Mouse (Mus musculus) kidney, postnatal 10 days (tissue): ENCODE data around the gene Slc4a4.

Source experiments
- DNase-seq: peaks from one replicate; pipeline ENCODE4 v3.0.0; 2021; ENCODE audit warnings: mixed read lengths

The Slc4a4 gene

DNA sequence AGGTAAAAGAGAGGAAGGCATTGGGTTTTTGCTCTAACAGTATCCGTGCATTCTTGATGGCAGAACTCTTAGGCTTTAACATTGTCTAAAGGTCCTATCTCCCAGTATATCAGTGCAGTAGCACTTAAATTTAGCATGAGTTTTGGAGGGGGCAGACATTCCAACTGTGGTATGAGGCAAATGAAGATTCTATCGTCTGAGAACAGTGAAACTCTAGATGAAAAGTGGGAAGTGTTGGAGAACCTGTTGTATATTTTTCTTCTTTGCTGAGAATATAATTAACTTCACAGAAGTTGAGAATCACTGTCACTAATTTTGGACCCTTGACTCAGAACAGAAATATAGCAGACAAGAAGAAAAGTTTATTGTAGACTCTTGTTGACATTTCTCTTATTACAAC lies 128.2 kb downstream of the Slc4a4 start:
- DNase-seq, result no peak

DNA sequence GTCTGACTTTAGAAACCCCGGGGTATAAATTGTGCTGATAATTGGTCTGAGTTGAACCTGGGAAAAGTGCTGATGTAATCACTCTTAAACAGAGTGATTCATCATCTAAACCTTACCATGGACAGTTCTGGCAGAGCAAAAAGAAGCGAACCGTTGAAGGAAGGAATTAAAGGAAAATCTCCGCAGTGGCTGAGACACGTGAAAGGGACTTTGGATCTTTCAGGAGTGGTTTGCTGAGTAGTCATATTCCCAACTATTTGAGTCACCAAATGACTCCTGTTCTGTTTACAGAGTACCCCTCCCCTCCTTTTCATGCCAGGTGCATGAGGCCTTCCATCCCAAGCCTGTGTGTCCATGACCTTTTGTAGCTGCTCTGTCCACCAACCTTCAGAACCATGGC lies 129.3 kb downstream of the Slc4a4 start:
- DNase-seq, result no peak

DNA sequence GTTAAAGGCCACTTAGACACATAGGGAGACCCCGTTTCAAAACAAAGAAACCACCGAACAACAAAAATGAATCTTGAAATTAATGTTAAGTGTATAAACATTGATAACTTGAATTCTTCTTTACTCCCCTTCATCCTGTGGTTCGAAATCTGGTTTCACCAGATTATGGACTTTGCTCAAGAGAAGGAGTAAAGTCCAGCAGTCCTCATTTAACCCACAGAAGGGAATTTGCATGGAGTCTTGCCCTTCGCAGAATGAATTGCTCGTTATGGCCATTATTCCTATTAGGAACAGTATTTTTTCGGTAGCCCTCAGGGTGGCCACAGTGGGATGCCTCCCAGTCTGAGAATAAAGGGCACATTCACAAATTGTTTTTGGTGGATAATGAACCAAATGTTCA lies 131.9 kb downstream of the Slc4a4 start:
- DNase-seq, result no peak

DNA sequence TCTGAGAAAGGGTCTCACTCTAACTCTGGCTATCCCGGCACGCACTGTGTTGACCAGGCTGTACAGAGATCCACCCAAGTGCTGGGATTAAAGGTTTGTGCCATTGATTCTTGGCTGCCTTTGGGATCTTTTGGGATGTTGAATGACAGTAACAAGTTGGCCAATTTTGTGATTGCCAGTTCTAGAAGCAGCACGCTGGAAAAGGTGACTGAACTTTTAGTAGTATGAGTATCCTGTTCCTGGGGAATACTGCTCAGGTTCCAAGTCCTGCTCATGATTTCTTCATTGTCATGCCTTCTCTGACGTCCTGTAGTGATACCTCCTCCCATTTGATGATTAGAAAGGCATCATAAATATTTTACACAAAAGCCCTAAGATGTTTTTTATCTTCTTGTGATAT lies 137.8 kb downstream of the Slc4a4 start:
- no peak for DNase-seq

DNA sequence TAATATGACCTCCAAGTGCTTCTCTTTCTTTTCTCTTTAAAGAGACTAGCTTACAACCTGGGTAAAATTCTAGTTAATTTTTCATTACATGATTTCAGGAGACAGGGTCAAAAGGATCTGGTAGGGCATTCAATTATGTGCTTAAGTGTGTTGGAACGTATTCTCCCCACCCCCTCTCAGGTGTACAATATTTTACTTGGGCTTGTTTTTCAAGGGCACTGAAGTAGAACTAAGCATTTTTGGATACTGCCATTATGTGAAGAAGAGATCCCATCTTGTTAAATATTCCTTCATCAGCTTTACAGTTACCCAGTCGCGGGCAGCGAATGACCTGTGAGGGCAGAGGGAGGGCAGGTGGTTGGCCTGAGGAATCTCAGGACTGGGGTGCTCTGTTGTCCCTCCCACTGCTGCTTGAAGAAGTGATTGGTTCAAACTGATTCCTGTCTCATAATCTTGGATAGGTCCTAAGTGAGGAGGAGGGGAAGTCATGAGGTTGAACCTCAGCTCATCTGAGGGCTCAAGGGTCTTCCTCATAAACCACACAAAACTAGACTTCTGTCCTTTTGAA lies 141.0 kb downstream of the Slc4a4 start:
- peak; percentile 69 for DNase-seq

DNA sequence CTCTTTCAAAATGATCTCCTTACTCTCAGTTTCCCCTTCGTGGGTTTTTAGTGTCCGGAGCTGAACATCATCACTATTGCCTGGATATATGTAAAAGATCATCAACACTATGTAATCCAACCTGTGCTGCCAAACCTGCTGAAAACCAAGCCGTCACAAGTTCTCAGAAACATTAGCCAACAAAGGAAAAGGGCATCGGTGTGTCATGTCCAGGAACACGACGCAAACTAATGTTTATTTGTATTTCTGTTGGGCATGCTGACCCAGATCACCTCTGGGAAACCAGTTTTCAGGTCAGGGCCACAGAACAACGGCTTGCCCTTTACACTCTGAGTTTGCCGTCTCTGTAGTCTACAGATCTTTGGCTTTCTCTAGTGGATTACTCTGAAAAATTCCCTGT lies 146.0 kb downstream of the Slc4a4 start:
- DNase-seq, result no peak

DNA sequence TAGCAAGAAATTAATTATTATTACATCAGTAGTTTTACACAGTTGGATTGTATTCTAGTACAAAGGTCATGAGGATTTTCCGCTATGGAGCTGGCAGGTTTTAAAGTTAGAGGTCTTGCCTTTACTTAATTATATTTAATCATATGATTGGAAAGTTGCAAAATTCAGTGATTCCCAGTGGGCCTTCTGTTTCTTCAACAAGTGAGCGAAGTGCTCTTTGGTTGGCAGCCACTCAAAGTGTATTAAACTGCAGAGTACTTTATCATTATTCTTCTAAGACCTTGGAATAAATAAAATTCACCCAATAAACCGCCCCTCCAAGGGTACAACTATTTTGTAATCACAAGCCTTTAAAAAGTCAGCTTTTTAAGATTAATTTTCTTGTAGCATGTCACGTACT lies 146.6 kb downstream of the Slc4a4 start:
- DNase-seq, result no peak

DNA sequence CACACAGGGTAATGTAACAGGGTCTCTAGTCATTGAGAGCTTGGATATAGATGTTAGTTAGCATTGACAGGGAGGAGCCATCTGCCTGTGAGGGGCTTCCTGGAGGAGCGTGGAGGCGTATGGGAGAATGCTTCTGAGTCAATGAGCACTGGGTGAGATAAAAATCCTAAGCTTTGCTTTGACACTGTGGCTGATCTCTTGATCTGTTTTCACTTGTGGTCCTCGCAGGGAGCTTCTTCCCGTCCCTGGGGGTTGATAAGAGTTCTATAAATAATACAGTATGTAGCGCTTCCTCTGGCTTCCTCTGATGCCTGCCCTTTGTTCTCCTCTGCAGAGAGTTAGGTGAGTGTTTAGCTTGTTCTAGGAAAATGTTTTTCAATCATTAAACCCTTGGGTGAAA lies 149.5 kb downstream of the Slc4a4 start:
- DNase-seq, result no peak

DNA sequence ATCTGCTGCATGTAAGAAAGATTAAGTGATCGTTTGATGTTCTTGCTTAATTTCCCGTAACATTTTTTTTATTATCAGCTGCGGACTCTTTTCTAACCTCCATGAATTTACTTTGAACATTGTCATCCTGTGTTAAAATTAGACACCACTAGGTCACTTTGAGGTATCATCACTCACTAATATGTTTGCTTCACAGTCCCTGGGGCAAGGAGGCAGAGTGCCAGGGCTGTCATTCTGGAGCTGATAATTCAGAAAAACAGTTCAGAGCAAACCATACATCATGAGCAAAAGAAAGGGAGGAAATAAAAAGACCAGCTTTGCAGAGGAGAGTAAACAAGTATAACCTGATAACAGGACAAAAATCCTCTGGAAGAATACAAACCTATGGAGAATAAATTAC lies 154.2 kb downstream of the Slc4a4 start:
- peak; percentile 49 for DNase-seq

DNA sequence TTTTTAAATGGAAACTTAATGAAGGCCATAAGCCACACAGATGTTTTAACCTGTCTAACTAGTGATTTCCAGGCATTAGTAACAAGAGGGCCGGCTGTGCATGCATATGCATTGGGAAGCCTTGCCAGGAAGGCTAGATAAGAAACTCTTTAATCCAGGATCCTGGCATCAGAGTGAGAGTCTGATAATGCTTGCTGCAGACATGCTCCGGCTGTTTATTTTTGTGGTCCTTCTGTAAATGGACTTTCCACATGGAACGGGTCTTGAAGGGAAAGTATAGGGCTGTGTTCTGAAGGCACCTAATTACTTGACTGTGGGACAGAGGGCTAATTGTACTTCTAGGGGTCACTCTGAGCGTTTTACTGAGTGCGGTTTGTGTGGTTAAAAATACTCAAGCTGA lies 157.2 kb downstream of the Slc4a4 start:
- no peak for DNase-seq

DNA sequence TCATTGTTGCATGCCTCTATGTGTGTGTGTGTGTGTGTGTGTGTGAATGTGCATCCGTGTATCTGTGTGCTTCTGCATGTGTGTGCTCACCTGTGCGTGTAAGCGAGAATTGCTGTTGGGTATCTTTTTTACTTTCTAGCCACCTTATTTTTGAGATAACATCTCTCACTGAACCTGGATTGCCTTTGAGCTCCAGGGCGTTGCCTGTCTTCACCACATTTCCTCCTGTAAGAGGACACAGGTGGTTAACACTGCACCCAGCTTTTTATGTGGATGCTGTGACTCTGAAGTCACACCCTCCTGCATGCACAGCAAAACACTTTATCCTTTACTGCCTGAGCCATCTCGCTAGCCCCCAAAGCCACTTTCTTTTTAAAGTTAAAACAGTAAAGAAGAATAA lies 158.2 kb downstream of the Slc4a4 start:
- no peak for DNase-seq

DNA sequence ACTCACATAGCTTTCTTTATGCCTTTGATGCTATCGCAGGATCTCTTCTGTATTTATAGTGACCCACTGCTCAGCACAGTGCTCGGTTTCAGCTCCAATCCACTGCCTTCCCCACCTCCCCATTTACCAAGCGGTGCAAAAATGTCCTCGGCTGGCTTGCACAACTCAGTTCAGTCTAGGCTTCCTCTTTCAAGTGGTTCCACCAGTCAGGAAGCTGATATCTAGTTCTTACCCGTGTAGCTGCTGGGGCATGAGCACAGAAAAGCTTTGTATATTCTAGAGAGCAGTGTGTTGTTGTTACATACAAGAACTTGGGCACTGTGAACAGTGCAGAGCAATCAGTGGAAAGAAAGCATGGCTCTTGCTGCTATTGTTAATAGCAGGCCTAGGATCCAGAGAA lies 165.0 kb downstream of the Slc4a4 start:
- no peak for DNase-seq

DNA sequence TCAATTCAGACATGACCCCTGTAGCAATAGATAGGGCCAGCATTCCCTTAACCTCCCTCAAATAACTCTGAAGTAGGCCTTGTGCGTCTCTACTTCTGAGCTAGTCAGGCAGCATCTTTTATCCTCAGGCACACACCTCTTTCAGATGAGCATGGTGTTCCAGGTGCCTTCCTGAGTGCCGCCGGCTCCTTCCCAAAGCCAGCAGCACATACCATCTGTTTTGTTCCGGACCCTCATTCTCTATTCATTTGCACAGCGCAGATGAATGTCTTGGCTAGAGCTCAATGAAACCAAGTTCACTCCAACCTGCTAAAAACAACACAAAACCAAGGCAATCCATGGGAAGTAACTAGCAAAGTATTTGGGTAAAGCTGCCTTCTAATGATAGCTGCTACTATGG lies 165.6 kb downstream of the Slc4a4 start:
- no peak for DNase-seq

DNA sequence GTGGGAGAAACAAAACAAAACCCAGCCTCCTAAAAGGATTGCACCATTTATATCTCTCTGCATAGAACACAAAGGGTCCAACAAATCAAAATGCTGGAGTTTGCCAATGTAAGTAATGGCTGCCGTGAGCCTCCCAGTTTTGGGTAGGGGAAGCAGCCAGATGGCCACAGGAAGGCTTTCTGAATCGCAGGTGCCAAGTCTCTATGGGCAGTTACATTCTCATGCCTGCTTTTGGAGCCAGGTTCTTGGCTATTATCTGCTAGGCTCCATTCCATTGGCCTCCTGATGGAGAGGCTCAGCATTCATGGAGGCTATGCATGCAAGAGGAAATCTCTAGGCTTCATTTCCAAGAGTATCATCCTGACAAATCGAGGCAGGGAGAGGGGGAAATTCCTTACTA lies 169.0 kb downstream of the Slc4a4 start:
- no peak for DNase-seq

DNA sequence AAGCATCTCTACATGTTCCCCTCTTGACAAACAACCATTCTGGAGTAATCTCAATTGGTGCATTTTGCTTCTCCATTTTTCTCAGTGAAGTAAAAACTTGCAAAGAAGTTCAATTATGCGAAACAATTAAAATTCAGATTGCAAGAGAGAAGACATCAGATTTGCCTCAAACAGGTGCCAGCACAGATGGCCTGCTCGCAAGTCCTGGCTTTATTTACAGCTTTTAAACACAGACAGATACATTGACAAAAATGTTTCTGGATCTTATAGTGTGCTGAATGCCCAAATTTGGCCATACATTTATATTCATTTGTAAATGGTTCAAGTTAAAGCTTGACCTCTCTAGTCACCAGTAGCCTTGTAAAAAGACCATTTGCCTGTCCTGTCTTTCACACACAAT lies 169.8 kb downstream of the Slc4a4 start:
- DNase-seq, result no peak

DNA sequence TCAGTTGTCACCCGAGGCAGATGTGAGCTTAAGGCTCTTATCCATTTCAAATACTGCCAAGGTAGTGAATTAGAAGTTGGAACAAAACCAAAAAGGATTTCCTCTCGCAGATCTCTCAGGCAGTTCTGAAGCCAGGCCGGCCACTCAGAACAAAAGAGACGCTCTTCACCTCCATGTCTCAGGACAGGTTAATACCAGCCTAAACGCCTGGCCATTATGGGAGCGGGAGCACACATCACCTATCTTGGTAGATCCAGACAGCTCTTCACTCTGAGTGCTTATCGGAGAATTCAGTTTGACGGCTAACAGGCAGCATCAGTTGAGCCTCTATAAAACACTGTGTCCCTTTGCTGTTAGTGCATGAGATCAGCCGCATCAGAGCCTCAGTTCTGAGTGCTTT lies 174.5 kb downstream of the Slc4a4 start:
- DNase-seq, result no peak

DNA sequence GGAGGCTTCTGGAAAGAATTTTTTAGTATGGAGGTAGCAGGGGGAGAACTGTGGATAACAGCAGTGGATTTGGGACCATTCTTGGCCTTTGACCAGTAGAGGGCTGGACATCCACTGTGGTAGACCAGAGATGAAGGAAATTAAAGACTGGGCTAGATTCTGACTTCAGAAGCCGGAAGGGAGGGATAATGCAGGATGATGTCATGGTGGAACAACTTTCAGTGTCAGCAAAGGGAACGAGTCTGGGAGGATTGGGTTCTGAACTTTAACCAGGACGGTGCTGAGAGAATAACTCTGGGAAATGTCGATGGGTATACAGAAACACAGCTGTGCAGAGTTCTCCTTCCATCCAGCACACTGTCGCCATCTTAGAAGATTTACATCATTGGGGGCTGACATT lies 175.7 kb downstream of the Slc4a4 start:
- no peak for DNase-seq

DNA sequence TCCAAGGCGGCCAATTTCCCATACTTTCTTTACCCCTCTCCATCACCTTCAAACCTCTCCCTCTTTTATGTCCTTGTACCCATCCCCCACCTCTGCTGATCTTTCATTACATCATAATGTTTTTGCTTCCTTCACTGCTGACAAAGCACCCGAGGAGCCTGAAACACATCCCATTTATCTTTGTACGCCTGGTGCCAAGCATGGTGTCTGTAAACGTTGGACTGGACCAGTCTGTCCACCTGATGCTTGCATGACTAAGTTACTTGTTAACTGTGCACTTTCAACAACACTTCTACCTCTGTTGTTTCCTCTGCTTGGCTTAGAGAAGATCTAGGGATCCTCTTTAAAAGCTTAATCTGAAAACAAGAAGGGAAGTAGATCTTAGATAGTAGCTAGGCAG lies 180.5 kb downstream of the Slc4a4 start:
- DNase-seq, result no peak

DNA sequence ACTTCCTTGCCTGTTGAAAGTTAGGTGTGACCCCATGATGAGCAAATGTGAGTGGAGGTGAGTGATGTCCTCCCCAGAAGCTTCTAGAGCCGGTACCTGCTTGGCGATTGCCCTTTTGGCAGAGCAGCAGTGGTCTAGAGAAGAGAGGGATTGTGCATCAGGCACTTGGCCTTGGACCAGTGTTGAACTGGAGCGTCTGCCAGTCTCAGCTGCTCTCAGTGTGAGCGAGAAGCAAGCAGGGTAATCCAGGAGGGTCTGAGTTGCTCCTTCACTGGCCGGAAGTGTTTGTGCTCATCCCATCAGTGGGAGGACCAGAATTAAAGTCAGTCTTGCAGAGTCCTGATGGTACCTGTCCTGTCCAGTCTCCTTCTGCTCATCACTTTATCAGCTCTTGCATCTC lies 181.5 kb downstream of the Slc4a4 start:
- DNase-seq, result no peak

DNA sequence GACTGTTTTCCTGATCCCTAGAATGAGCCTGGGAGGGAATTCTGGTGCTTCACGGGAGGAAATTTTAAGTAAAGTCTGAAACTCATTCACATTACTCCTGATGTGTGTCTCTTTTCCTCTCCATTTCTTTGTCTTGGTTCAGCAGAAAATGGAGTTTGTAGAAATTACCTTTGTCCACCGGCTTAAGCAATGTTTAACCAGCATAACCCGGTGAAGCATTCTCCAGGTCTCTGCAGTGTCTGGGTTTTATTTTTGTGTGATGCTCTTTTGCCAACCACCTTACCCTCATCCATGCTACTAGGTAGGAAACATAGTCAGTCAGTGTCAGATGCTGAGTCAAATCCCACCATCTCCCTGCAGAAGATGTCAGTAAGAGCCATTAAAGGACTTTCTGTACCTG lies 183.4 kb downstream of the Slc4a4 start:
- DNase-seq, result no peak

DNA sequence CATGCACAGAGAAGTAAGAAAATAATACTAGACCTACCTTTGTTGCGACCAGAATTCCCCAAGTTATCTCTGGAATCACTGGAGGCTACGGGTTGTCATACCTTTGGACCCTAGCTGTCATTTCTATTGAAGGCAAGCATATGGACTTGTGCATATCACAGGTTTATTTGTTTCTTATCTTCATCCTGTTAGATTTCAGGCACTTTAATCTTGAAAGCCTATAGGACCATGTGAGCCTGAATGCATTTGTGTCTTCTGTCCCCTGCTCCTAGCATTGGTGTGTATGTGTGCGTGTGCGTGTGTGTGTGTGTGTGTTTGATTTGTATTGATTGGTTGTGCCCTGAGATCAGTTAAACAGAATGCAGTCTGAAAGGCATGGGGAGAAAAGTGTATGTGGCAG lies 185.3 kb downstream of the Slc4a4 start:
- DNase-seq, result no peak

DNA sequence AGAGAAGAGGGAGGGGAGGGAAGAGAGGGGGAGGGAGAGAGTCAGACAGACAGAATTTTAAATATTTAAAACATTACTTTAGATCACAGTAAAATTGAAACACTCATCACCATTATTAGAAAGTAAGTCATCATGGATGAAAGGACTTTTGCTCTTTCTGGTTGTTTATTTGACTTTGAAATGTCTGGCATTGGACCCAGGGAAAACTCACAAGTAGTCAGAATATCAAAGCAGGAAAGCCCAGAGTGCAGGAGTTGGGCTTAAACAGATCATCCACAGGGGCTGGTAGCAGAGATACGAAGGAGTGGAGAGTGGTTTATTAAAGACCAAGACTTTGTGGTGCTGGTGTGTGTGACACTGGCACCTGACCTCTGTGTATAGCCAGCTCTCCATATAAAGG lies 191.1 kb downstream of the Slc4a4 start:
- no peak for DNase-seq

DNA sequence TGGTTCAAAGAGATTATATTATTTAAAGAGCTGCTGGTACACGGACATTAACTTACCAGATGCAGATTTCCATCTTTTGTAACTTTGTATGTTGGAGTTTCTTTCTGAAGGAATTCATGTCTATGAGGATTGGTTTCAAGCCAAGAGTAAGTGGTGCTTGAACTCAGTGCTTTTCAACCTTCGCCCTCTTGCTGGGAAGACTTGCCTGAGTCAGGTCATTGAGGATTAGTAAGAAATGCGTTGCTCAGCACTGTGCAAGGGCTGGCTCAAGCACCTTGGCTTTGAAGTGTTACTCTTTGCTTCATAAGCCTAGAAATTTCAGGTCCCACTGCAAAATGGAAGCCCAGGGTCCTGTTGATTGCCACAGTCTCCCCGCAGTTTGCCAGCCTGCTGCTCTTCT lies 196.9 kb downstream of the Slc4a4 start:
- peak; percentile 29 for DNase-seq

DNA sequence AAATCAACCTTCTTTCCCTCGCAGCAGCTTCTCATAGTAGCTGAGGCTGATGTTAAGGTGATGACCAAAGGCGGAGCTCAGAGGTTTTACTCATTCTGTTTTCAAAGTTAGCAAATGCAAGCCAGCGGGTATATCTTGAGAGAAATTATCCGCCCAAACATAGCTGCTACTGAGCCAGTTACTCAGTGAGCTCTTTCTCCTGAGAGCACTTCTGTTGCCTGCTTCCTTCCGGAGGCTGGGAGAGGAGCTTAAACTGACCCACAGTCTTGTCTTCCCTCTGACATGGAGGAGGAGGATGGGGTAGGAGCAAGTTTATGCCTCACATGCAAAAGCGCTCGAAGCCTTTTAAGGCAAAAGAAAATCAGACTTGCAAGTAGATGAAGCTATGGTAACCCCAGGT lies 201.3 kb downstream of the Slc4a4 start:
- DNase-seq, result no peak

DNA sequence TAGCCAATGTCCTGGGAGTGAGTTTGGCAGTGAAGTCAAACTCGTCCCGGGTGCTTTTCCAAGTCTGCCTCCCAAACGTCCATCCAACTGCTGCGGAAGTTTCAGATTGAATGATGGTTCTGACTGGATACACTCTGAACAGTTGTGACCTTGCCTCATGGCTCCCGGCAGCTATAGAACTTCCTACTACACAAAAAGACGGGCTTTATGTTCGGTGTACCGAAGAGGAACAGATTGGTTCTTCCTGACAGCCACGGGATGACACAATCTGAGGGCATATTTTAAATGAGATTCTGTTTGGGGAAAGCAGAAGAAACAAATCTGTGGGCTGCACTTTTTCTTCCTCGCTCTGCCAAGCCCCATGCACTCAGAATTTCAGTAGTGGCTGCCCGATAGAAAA lies 201.8 kb downstream of the Slc4a4 start:
- no peak for DNase-seq

DNA sequence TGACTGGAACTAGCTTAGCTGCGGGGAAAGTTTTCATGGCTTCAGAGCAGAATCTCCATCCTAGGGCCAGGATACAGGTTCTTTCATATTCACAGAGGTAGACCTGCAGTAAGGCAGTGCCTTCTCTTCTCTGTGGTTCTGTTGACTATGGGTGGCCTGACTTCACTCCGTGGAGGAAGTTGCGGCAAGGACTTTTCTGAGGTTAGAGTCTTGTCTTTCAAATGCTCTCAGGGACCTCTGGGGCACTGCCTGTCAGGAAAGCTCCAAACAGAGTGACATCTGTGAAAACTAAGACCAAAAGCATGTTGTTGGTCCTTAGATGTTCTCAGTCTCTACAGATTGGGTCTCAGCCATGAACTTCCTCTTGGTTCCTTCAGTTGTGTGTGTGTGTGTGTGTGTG lies 203.5 kb downstream of the Slc4a4 start:
- DNase-seq, result no peak
